Mouse (Mus musculus) stomach, postnatal 0 days (tissue): ENCODE measurements around the gene 2200002D01Rik. TPM values are rescaled to one million over a fixed set of nuclear protein-coding genes. Genes with fewer than 3 reads are reported as not detected.
"Not testable (repeated sequence)": the region's sequence is repeated elsewhere in the genome, so short reads cannot be mapped to it uniquely, and the experiment has no call there.

Experiments
- ATAC-seq: fragments of 200-750 bp; cut with Nextera tagmentation; 2 replicates; pipeline ENCODE4 v1.8.0; 2017; ENCODE audit not compliant: low FRiP score, low TSS enrichment
- DNase-seq: peaks from one replicate; pipeline ENCODE4 v3.0.0-alpha.2; 2016; ENCODE audit warnings: low spot score
- H3K27ac ChIP-seq: fragments of 300-500 bp; sonication (generic); replicated peaks from 2 replicates; pipeline ENCODE4 v1.5.1; 2014; ENCODE audit warnings: mild to moderate bottlenecking, control low read depth
- H3K27me3 ChIP-seq: fragments of 300-500 bp; sonication (generic); 2 replicates; pipeline ENCODE4 v1.6.1; 2014; ENCODE audit warnings: low read length; ENCODE audit not compliant: control insufficient read depth, insufficient read depth
- H3K36me3 ChIP-seq: fragments of 300-500 bp; sonication (generic); 2 replicates; pipeline ENCODE4 v1.6.1; 2014; ENCODE audit warnings: low read length, mixed read lengths; ENCODE audit not compliant: control insufficient read depth, insufficient read depth
- H3K4me1 ChIP-seq: fragments of 300-500 bp; sonication (generic); replicated peaks from 2 replicates; pipeline ENCODE4 v1.6.1; 2014; ENCODE audit warnings: antibody characterized with exemption; ENCODE audit not compliant: control insufficient read depth, insufficient read depth
- H3K4me2 ChIP-seq: fragments of 300-500 bp; sonication (generic); replicated peaks from 2 replicates; pipeline ENCODE4 v1.6.1; 2014; ENCODE audit warnings: low read depth, mild to moderate bottlenecking, control low read depth, moderate library complexity
- H3K4me3 ChIP-seq: fragments of 300-500 bp; sonication (generic); 2 replicates; pipeline ENCODE4 v1.5.1; 2014; ENCODE audit warnings: low read depth, low read length, control low read depth
- H3K9ac ChIP-seq: fragments of 300-500 bp; sonication (generic); 2 replicates; pipeline ENCODE4 v1.6.1; 2014; ENCODE audit warnings: mild to moderate bottlenecking, low read length, control low read depth, mixed read lengths
- H3K9me3 ChIP-seq: fragments of 300-500 bp; sonication (generic); 2 replicates; pipeline ENCODE4 v1.6.1; 2016; ENCODE audit warnings: low read length; ENCODE audit not compliant: control insufficient read depth
- CTCF ChIP-seq: IDR thresholded peaks from 2 replicates; pipeline ENCODE4 v1.5.1; 2016; ENCODE audit warnings: antibody characterized with exemption, low read depth, mild to moderate bottlenecking, moderate library complexity
- EP300 ChIP-seq: optimal IDR thresholded peaks from 2 replicates; pipeline ENCODE3; 2016; ENCODE audit warnings: antibody characterized with exemption
- WGBS: fragments of 180-500 bp; shearing (Covaris S2); extraction: QIAGEN DNeasy Blood & Tissue Kit; methylation state at CpG from one replicate; pipeline ENCODE4 v1.1.7; 2014; 5-methylcytosine and 5-hydroxymethylcytosine counted together
- polyA plus RNA-seq: library from polyadenylated mRNA; unstranded; fragments of >200 nt; fragmentation: Nextera tagmentation; extraction: Ambion mirVana; gene quantifications from 2 replicates; pipeline ENCODE4 v1.2.1, GENCODE M21; 2015

2200002D01Rik gene
- polyA plus RNA-seq, 1 experiment from 2014 or later, result 201 TPM

GRCm38 (mm10) chr7:29212199-29212765 lies 36.0 kb downstream of the 2200002D01Rik start:
- no peaks in the 10 kb centered on the region for H3K36me3 ChIP-seq
- H3K27me3 ChIP-seq, result no peaks in the 10 kb centered on the region
- no peaks in the 10 kb centered on the region for H3K4me1 ChIP-seq
- H3K4me3 ChIP-seq, result peak overlapping the region; percentile 24
- H3K9me3 ChIP-seq, result 0 out of 2 replicates have a peak, but pooled peaks cover 2% of the 10 kb centered on the region
- H3K27ac ChIP-seq, result peak overlapping the region; percentile 69
- TF ChIP-seq EP300 (no peak), CTCF (no peak)
- WGBS, result 22% methylated on average over 26 of the region's 26 CpGs
- ATAC-seq (no peak), DNase-seq (no peak)
- peak overlapping the region; percentile 23; the same call in 1 of the 2 replicates for H3K4me2 ChIP-seq
- H3K9ac ChIP-seq, result no peak overlapping the region; the same call in 1 of the 2 replicates

GRCm38 (mm10) chr7:29211415-29212198 lies 36.7 kb downstream of the 2200002D01Rik start:
- peak overlapping the region; percentile 24 for H3K4me3 ChIP-seq
- 0 out of 2 replicates have a peak, but pooled peaks cover 2% of the 10 kb centered on the region for H3K9me3 ChIP-seq
- H3K36me3 ChIP-seq, result no peaks in the 10 kb centered on the region
- TF ChIP-seq EP300 (no peak), CTCF (no peak)
- H3K4me1 ChIP-seq, result no peaks in the 10 kb centered on the region
- ATAC-seq, result peak; percentile 88
- H3K27ac ChIP-seq, result peak overlapping the region; percentile 69
- DNase-seq, result peak; percentile 91
- 4% methylated on average over 34 of the region's 34 CpGs for WGBS
- peak overlapping the region; percentile 23 for H3K4me2 ChIP-seq
- peak overlapping the region; percentile 0; the same call in 1 of the 2 replicates for H3K9ac ChIP-seq
- H3K27me3 ChIP-seq, result no peaks in the 10 kb centered on the region

- peak; percentile 59 for DNase-seq
- peak overlapping the region; percentile 0; the same call in 1 of the 2 replicates for H3K9ac ChIP-seq
These were observed 37.3 kb downstream of the 2200002D01Rik start for GRCm38 (mm10) chr7:29211013-29211412.

DNA sequence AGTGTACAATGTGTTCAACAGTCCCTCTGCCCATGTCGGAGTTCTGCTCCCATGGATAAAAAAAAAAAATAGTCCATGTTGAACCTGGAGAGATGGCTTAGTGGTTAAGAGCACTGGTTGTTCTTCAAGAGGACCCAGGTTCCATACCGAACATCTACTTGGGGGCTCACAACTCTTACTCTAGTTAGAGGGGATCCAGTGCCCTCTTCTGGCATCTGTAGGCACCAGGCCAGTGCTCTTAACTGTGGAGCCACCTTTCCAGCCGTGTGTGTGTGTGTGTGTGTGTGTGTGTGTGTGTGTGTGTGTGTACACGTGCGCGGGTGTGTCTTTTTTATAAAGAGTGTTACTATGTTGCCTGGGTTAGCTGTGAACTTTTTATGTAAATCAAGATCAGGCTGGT lies 45.7 kb downstream of the 2200002D01Rik start:
- DNase-seq (no peak), ATAC-seq (no peak)
- Histone ChIP-seq H3K36me3 (no peaks in the 10 kb centered on the region), H3K27me3 (no peaks in the 10 kb centered on the region), H3K4me2 (no peak overlapping the region), H3K4me1 (no peaks in the 10 kb centered on the region), H3K4me3 (no peak overlapping the region), H3K27ac (no peak overlapping the region), H3K9me3 (no peaks in the 10 kb centered on the region), H3K9ac (no peak overlapping the region)
- WGBS, result 73% methylated on average over 6 of the region's 6 CpGs
- TF ChIP-seq EP300 (no peak), CTCF (0 out of 2 replicates have a peak, but pooled peaks have one; percentile 4)

More at GRCm38 (mm10) chr7:29211013-29211412, 37.3 kb downstream of the 2200002D01Rik start:
- H3K27me3 ChIP-seq, H3K36me3 ChIP-seq, H3K9me3 ChIP-seq, H3K4me1 ChIP-seq: not testable (repeated sequence)
- 15% methylated on average over 14 of the region's 15 CpGs for WGBS
- ATAC-seq, result peak; percentile 74
- Histone ChIP-seq H3K4me3 (peak overlapping the region; percentile 24), H3K4me2 (peak overlapping the region; percentile 23), H3K27ac (peak overlapping the region; percentile 69)

Other genes starting within 250 kb of the 2200002D01Rik start
- gene Ryr1, start 123.3 kb downstream of the 2200002D01Rik start, polyA plus RNA-seq, result 0.10 and 0.11 TPM in 2 replicates
- 0.15 and 0.35 TPM in 2 replicates for gene Rasgrp4, start 113.6 kb downstream of the 2200002D01Rik start, polyA plus RNA-seq
- gene Fam98c, start 92.2 kb downstream of the 2200002D01Rik start, polyA plus RNA-seq, result 32.8 and 38.8 TPM in 2 replicates
- 0.29 and 0.46 TPM in 2 replicates for gene Ggn, start 78.3 kb downstream of the 2200002D01Rik start, polyA plus RNA-seq
- 0.95 and 1.0 TPM in 2 replicates for gene Spred3, start 78.1 kb downstream of the 2200002D01Rik start, polyA plus RNA-seq
- gene Psmd8, start 67.8 kb downstream of the 2200002D01Rik start, polyA plus RNA-seq, result 262 and 269 TPM in 2 replicates
- gene Catsperg1, start 34.4 kb downstream of the 2200002D01Rik start, polyA plus RNA-seq, result 0.29 and 0.65 TPM in 2 replicates
- gene Kcnk6, start 16.0 kb downstream of the 2200002D01Rik start, polyA plus RNA-seq, result 2.4 and 3.0 TPM in 2 replicates
- 62.8 and 74.1 TPM in 2 replicates for gene Yif1b, start 10.1 kb downstream of the 2200002D01Rik start, polyA plus RNA-seq
- 638 and 692 TPM in 2 replicates for gene Spint2, start 33.4 kb upstream of the 2200002D01Rik start, polyA plus RNA-seq
- 53.3 and 64.8 TPM in 2 replicates for gene Ppp1r14a, start 40.8 kb upstream of the 2200002D01Rik start, polyA plus RNA-seq
- gene Dpf1, start 55.5 kb upstream of the 2200002D01Rik start, polyA plus RNA-seq, result 1.9 TPM in 2 replicates